Mouse (Mus musculus) limb, embryonic 14.5 days (tissue): ENCODE measurements at regions not wholly inside any gene's neighbourhood (a gene's known extent, or its start where the extent isn't known, plus 50 kb on each side); places are given as distances from the start of the nearest gene placed in this dataset.

ENCODE experiments used
- ATAC-seq: fragments of 200-750 bp; cut with Nextera tagmentation; 2 replicates; pipeline ENCODE4 v1.8.0; 2017; ENCODE audit warnings: low read depth, moderate number of reproducible peaks, moderate TSS enrichment; ENCODE audit not compliant: low FRiP score
- DNase-seq: peaks from one replicate; pipeline ENCODE4 v3.0.0-alpha.2; 2015; ENCODE audit warnings: low spot score
- H3K27ac ChIP-seq: fragments of 300-500 bp; sonication (generic); replicated peaks from 2 replicates; pipeline ENCODE4 v1.5.1; 2014; ENCODE audit warnings: low read depth, mild to moderate bottlenecking, low read length, moderate library complexity, mixed read lengths
- H3K27me3 ChIP-seq: fragments of 300-500 bp; sonication (generic); 2 replicates; pipeline ENCODE4 v1.6.1; 2014; ENCODE audit warnings: low read length, mixed read lengths; ENCODE audit not compliant: control insufficient read depth, insufficient read depth
- H3K36me3 ChIP-seq: fragments of 300-500 bp; sonication (generic); 2 replicates; pipeline ENCODE4 v1.6.1; 2014; ENCODE audit warnings: mild to moderate bottlenecking, low read length, moderate library complexity, mixed read lengths; ENCODE audit not compliant: control insufficient read depth, insufficient read depth
- H3K4me1 ChIP-seq: fragments of 300-500 bp; sonication (generic); 2 replicates; pipeline ENCODE4 v1.6.1; 2014; ENCODE audit warnings: antibody characterized with exemption, low read length, mixed read lengths; ENCODE audit not compliant: control insufficient read depth, insufficient read depth
- H3K4me2 ChIP-seq: fragments of 300-500 bp; sonication (generic); replicated peaks from 2 replicates; pipeline ENCODE4 v1.6.1; 2014; ENCODE audit warnings: low read depth, mild to moderate bottlenecking, low read length, moderate library complexity; ENCODE audit not compliant: severe bottlenecking
- H3K4me3 ChIP-seq: fragments of 300-500 bp; sonication (generic); replicated peaks from 2 replicates; pipeline ENCODE4 v1.5.1; 2014; ENCODE audit warnings: low read length
- H3K9ac ChIP-seq: fragments of 300-500 bp; sonication (generic); 2 replicates; pipeline ENCODE4 v1.6.1; 2014; ENCODE audit warnings: mild to moderate bottlenecking, low read depth, low read length, moderate library complexity; ENCODE audit not compliant: severe bottlenecking
- H3K9me3 ChIP-seq: fragments of 300-500 bp; sonication (generic); 2 replicates; pipeline ENCODE4 v1.6.1; 2016; ENCODE audit warnings: low read length; ENCODE audit not compliant: control insufficient read depth
- POLR2A ChIP-seq: fragments of 200-500 bp; IDR thresholded peaks from 2 replicates; pipeline ENCODE4 v1.8.0; 2012; ENCODE audit warnings: inconsistent platforms, mild to moderate bottlenecking, moderate library complexity, borderline replicate concordance; ENCODE audit not compliant: insufficient read depth, insufficient read length; ENCODE audit errors: extremely low read depth
- WGBS: fragments of 180-500 bp; shearing (Covaris S2); extraction: QIAGEN DNeasy Blood & Tissue Kit; methylation state at CpG from one replicate; pipeline ENCODE4 v1.1.7; 2014; 5-methylcytosine and 5-hydroxymethylcytosine counted together

DNA sequence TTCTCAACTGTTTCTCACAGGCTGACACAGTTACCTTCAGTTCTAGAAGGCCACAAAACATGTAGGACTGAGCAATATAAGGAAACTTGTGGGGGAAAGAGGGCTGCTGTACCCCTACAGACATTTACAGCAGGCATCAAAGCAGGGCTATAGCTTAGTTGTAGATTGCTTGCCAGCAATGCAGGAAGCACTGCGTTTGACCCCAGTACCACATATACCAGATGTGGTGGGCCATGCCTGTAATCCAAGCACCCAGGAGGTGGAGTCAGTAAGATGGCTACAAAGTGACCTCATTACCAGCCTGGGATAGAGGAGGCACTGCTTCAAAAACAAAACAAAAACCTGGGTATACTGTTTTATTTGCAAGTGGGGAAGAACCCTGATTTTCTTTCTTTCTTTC is 165.3 kb upstream of the Bcl6 start:
- Histone ChIP-seq H3K27me3 (no peaks in the 10 kb centered on the region), H3K9ac (no peak overlapping the region), H3K4me3 (no peak overlapping the region), H3K4me2 (no peak overlapping the region), H3K36me3 (no peaks in the 10 kb centered on the region), H3K27ac (peak overlapping the region; percentile 52; the same call in 1 of the 2 replicates), H3K9me3 (no peaks in the 10 kb centered on the region), H3K4me1 (peaks cover 4% of the 10 kb centered on the region; the same call in 1 of the 2 replicates)
- 10% methylated on average over 1 of the region's 1 CpGs for WGBS
- DNase-seq (peak; percentile 54), ATAC-seq (peak; percentile 60; the same call in 1 of the 2 replicates)
- TF ChIP-seq POLR2A, result no peak

GRCm38 (mm10) chr16:24151831-24152247 is 163.2 kb upstream of the Bcl6 start:
- Histone ChIP-seq H3K36me3 (no peaks in the 10 kb centered on the region), H3K4me1 (peaks cover 4% of the 10 kb centered on the region; the same call in 1 of the 2 replicates), H3K4me3 (no peak overlapping the region), H3K9me3 (no peaks in the 10 kb centered on the region), H3K27ac (no peak overlapping the region), H3K27me3 (no peaks in the 10 kb centered on the region), H3K9ac (no peak overlapping the region), H3K4me2 (no peak overlapping the region)
- WGBS, result 79% methylated on average over 7 of the region's 7 CpGs
- TF ChIP-seq POLR2A, result no peak
- ATAC-seq (no peak), DNase-seq (no peak)

- H3K4me1 ChIP-seq, result peaks cover 4% of the 10 kb centered on the region; the same call in 1 of the 2 replicates
- 66% methylated on average over 7 of the region's 7 CpGs for WGBS
- DNase-seq (no peak), ATAC-seq (no peak)
- no peak overlapping the region for H3K4me3 ChIP-seq
- H3K36me3 ChIP-seq, result no peaks in the 10 kb centered on the region
- TF ChIP-seq POLR2A, result no peak
- no peaks in the 10 kb centered on the region for H3K27me3 ChIP-seq
- H3K27ac ChIP-seq, result no peak overlapping the region
- no peaks in the 10 kb centered on the region for H3K9me3 ChIP-seq
- H3K4me2 ChIP-seq, result no peak overlapping the region
- no peak overlapping the region for H3K9ac ChIP-seq
Observed at GRCm38 (mm10) chr16:24151178-24151725, 162.6 kb upstream of the Bcl6 start.

GRCm38 (mm10) chr16:24150512-24150911 is 161.9 kb upstream of the Bcl6 start:
- ATAC-seq (no peak), DNase-seq (no peak)
- 79% methylated on average over 2 of the region's 2 CpGs for WGBS
- Histone ChIP-seq H3K4me2 (no peak overlapping the region), H3K27me3 (no peaks in the 10 kb centered on the region), H3K4me3 (no peak overlapping the region), H3K9me3 (no peaks in the 10 kb centered on the region), H3K4me1 (peaks cover 4% of the 10 kb centered on the region; the same call in 1 of the 2 replicates), H3K27ac (no peak overlapping the region), H3K9ac (no peak overlapping the region), H3K36me3 (no peaks in the 10 kb centered on the region)
- TF ChIP-seq POLR2A, result no peak

- no peak overlapping the region for H3K27ac ChIP-seq
- H3K9ac ChIP-seq, result no peak overlapping the region
- H3K4me3 ChIP-seq, result no peak overlapping the region
- H3K4me2 ChIP-seq, result no peak overlapping the region
- no peaks in the 10 kb centered on the region for H3K9me3 ChIP-seq
- ATAC-seq (no peak), DNase-seq (no peak)
- peaks cover 4% of the 10 kb centered on the region; the same call in 1 of the 2 replicates for H3K4me1 ChIP-seq
- no peak for TF ChIP-seq POLR2A
- WGBS, result 91% methylated on average over 4 of the region's 4 CpGs
- no peaks in the 10 kb centered on the region for H3K27me3 ChIP-seq
- H3K36me3 ChIP-seq, result no peaks in the 10 kb centered on the region
Observed at GRCm38 (mm10) chr16:24149441-24149840, 160.8 kb upstream of the Bcl6 start.

DNA sequence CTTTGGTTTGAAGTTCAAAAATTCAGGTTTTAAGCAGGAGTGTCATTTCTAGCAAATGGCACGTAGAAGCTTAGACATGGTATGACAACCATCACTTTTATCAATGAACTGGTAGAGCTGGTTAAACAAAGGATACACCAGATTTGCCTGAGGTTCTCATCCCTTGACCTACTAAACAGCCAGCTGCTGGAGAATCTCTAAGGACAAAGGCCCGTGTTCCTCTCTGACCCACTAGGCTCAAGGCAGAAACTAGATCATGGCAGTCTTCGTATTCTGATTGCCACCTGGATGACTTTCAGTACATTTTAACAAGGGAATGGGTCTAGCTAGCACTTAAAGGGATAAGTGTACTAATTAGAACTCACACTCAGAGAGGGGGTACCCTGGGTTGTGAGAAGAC is 155.2 kb upstream of the Bcl6 start:
- Histone ChIP-seq H3K27ac (no peak overlapping the region), H3K4me1 (no peaks in the 10 kb centered on the region), H3K36me3 (no peaks in the 10 kb centered on the region), H3K4me3 (no peak overlapping the region), H3K9me3 (no peaks in the 10 kb centered on the region), H3K4me2 (no peak overlapping the region), H3K9ac (no peak overlapping the region), H3K27me3 (no peaks in the 10 kb centered on the region)
- ATAC-seq (no peak), DNase-seq (no peak)
- WGBS, result 84% methylated on average over 3 of the region's 3 CpGs
- TF ChIP-seq POLR2A, result no peak
